Comparison of ENCODE assay signal across 10 mouse cellular contexts in the genomic region with DNA sequence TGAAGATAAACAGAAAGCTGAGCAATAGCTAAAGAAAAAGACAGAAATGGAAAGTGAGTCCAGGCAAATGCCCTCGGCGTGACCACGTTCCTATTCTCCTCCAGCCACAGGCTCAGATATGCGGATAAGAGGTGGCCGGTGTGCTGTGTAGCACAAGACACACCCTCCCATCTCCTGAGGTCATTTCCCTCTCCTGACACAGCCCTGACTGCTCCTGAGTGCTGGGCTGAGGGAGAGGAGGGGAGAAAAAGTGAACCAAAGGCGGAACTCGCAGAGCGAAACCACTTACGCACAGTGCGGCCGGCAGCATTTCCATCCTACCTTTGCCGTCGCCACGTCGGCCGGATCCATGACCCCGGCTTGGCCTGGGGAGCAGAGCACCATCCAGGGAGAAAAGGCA.
DNase-seq lines count a peak whose midpoint lies in the region; ATAC-seq and TF ChIP-seq lines count a peak whose summit lies in the region.
"Had no signal": no experiment of that assay in that cellular context is flagged by ENCODE, and none has a peak within 500 bp of the region (broad histone marks: within the 10 kb centered on the region; RNA-seq: fewer than 3 reads in every experiment).

No protein-coding gene starts in this region.

- H3K27ac ChIP-seq in heart, embryonic 16.5 days (ENCODE audit: low read length) = no peak overlapping the region
- H3K27ac ChIP-seq in cortical plate, adult 2 months (ENCODE audit: insufficient read depth, low read length) = peak overlapping the region; percentile 85
- peak overlapping the region; percentile 90 for H3K27ac ChIP-seq in hindbrain, embryonic 15.5 days (replicated peaks)
- peak overlapping the region; percentile 74; the same call in 1 of the 2 replicates for H3K27ac ChIP-seq in midbrain, embryonic 15.5 days

- ATAC-seq in heart, embryonic 16.5 days (replicated peaks; ENCODE audit: extremely low read depth, insufficient read depth, low FRiP score) = no peak
- no peak for ATAC-seq in hindbrain, embryonic 15.5 days (ENCODE audit: low FRiP score, low read depth)
- peak; percentile 37; the same call in 1 of the 2 replicates for ATAC-seq in midbrain, embryonic 15.5 days (replicated peaks)

- peak overlapping the region; percentile 0 for H3K4me2 ChIP-seq in heart, embryonic 16.5 days (ENCODE audit: low read depth, low read length)
- peak overlapping the region; percentile 54 for H3K4me2 ChIP-seq in hindbrain, embryonic 15.5 days
- H3K4me2 ChIP-seq in midbrain, embryonic 15.5 days = peak overlapping the region; percentile 49

- no peak for DNase-seq in heart, adult 8-10 months (ENCODE audit: low spot score)
- DNase-seq in frontal cortex, postnatal 14 days (ENCODE audit: low spot score in 2 of 2) = no peak
- no peak for DNase-seq in right cerebral cortex, postnatal 4 days
- no peak for DNase-seq in frontal cortex, adult 2 months (ENCODE audit: extremely low spot score in 1 of 2, low spot score in 1 of 2)
- DNase-seq: gastrocnemius, postnatal 10 days had no signal

- H3K4me3 ChIP-seq in heart, embryonic 16.5 days (ENCODE audit: low read length) = peak overlapping the region; percentile 24; the same call in 1 of the 2 replicates
- peak overlapping the region; percentile 34; the same call in 1 of the 2 replicates for H3K4me3 ChIP-seq in cortical plate, adult 2 months (ENCODE audit: insufficient read depth, low read length)
- no peak overlapping the region for H3K4me3 ChIP-seq in hindbrain, embryonic 15.5 days
- no peak overlapping the region for H3K4me3 ChIP-seq in midbrain, embryonic 15.5 days

- H3K9me3 ChIP-seq in heart, embryonic 16.5 days (replicated peaks; ENCODE audit: control insufficient read depth, low read length) = no peaks in the 10 kb centered on the region
- H3K9me3 ChIP-seq in hindbrain, embryonic 15.5 days = no peaks in the 10 kb centered on the region
- H3K9me3 ChIP-seq in midbrain, embryonic 15.5 days = no peaks in the 10 kb centered on the region

- H3K36me3 ChIP-seq in heart, embryonic 16.5 days (ENCODE audit: control insufficient read depth, insufficient read depth) = no peaks in the 10 kb centered on the region
- H3K36me3 ChIP-seq in hindbrain, embryonic 15.5 days = no peaks in the 10 kb centered on the region
- H3K36me3 ChIP-seq in midbrain, embryonic 15.5 days (replicated peaks) = no peaks in the 10 kb centered on the region

- H3K27me3 ChIP-seq in heart, embryonic 16.5 days (ENCODE audit: control insufficient read depth, insufficient read depth, low read length) = no peaks in the 10 kb centered on the region
- H3K27me3 ChIP-seq in hindbrain, embryonic 15.5 days = no peaks in the 10 kb centered on the region
- H3K27me3 ChIP-seq in midbrain, embryonic 15.5 days (replicated peaks) = no peaks in the 10 kb centered on the region
- H3K27me3 ChIP-seq: CH12.LX had no signal

- peaks cover 13% of the 10 kb centered on the region for H3K4me1 ChIP-seq in heart, embryonic 16.5 days (ENCODE audit: control insufficient read depth, insufficient read depth, low read length)
- H3K4me1 ChIP-seq in cortical plate, adult 2 months (ENCODE audit: control insufficient read depth, insufficient read depth, low read length) = peaks cover 9% of the 10 kb centered on the region
- H3K4me1 ChIP-seq in hindbrain, embryonic 15.5 days (replicated peaks) = peaks cover 27% of the 10 kb centered on the region
- H3K4me1 ChIP-seq in midbrain, embryonic 15.5 days = peaks cover 20% of the 10 kb centered on the region

- H3K9ac ChIP-seq in heart, embryonic 16.5 days (ENCODE audit: low read length) = no peak overlapping the region
- no peak overlapping the region for H3K9ac ChIP-seq in hindbrain, embryonic 15.5 days
- H3K9ac ChIP-seq in midbrain, embryonic 15.5 days = peak overlapping the region; percentile 1

- TF ChIP-seq POLR2A in cortical plate, adult 2 months (IDR thresholded peaks at IDR 0.05; ENCODE audit: extremely low read depth, insufficient read depth, low read length) = no peak

- TF ChIP-seq CTCF in cortical plate, adult 2 months (IDR thresholded peaks at IDR 0.05; ENCODE audit: extremely low read depth, insufficient read depth, low read length) = no peak

- 58% methylated on average over 17 of the region's 17 CpGs for WGBS in heart, embryonic 16.5 days
- 63% methylated on average over 17 of the region's 17 CpGs for WGBS in hindbrain, embryonic 15.5 days
- 71% methylated on average over 17 of the region's 17 CpGs for WGBS in midbrain, embryonic 15.5 days

Comparison
In these comparisons a context has a peak if more than half of its experiments do, and no peak if none do; other contexts are left out.
1. H3K4me2 ChIP-seq: peak in every context shown above with its lines; median percentile 54 in hindbrain, embryonic 15.5 days; 49 in midbrain, embryonic 15.5 days; 0 in heart, embryonic 16.5 days.
2. H3K4me3 ChIP-seq: peak in heart, embryonic 16.5 days (single experiment) and cortical plate, adult 2 months (single experiment); none in hindbrain, embryonic 15.5 days (single experiment) and midbrain, embryonic 15.5 days (single experiment).